Mouse (Mus musculus) liver, embryonic 14.5 days (tissue): ENCODE data around the gene Flt3.

ENCODE experiments used
- CTCF ChIP-seq: IDR thresholded peaks from 2 replicates; pipeline ENCODE4 v1.5.1; 2016; ENCODE audit warnings: antibody characterized with exemption, low read depth, control low read depth
- EP300 ChIP-seq: IDR thresholded peaks from 2 replicates; pipeline ENCODE4 v1.6.1; 2016; ENCODE audit warnings: antibody characterized with exemption, low read depth

DNA sequence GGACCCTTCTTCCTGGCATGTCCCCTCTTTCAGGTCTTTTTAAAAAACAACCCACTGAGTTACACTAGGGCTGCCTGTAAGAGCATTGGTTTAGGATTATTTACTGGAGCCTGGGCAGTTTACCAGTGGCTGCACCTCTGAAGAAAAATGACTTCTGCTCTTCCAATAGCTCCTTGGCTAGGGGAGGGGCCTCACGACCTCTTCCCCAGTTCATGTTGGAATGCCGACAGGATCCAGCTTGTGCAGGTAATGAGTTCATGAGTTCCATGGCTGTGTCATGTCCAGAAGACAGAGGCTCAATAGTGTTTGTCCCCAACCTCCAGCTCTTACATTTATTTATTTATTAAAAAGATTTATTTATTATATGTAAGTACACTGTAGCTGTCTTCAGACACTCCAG, 35.5 kb upstream of the Flt3 start:
- TF ChIP-seq CTCF (no peak), EP300 (no peak)
